Mouse (Mus musculus): ENCODE measurements around the gene Atg101.

DNA sequence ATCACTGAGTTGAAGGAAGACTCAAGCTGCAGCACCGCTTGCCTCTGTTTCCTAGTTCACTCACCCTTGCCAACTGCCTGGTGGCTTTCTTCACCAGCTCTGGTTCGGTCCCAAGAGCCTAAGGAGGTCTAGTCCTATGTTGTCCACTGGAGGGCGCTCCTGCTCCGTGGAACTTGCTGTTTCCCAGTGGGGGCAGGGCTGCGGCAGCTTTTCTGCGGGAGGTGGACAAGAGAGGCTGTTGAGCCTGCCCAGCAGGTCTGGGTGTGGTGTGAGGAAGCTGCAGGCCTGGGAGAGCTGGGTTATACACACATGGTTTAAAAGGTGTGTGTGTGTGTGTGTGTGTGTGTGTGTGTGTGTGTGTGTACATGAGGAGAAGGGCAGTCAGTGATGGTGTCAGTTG, 43.2 kb downstream of the Atg101 start:
- no peak for TF ChIP-seq POLR2A (IDR thresholded peaks at IDR 0.05; ENCODE audit: borderline replicate concordance, extremely low read depth, insufficient read depth, insufficient read length, poor library complexity, severe bottlenecking)
- TF ChIP-seq CTCF (IDR thresholded peaks at IDR 0.05; ENCODE audit: borderline replicate concordance, extremely low read depth, insufficient read depth, insufficient read length): peak; percentile 74

All from brain, embryonic 14.5 days (tissue).